Mouse (Mus musculus) heart, postnatal 4 days (tissue): ENCODE results near the gene Parp4. TPM values are rescaled to one million over a fixed set of nuclear protein-coding genes. Genes with fewer than 3 reads are reported as not detected.

ENCODE experiments used
- DNase-seq: peaks from one replicate; pipeline ENCODE4 v3.0.0; 2021
- total RNA-seq, 2 experiments: library from RNA; stranded (reverse); gene quantifications; 2 replicates each; pipeline ENCODE4 v1.2.3; 2021

The Parp4 gene
- total RNA-seq, 2 experiments from 2014 or later: 29.4 to 29.8 TPM

DNA sequence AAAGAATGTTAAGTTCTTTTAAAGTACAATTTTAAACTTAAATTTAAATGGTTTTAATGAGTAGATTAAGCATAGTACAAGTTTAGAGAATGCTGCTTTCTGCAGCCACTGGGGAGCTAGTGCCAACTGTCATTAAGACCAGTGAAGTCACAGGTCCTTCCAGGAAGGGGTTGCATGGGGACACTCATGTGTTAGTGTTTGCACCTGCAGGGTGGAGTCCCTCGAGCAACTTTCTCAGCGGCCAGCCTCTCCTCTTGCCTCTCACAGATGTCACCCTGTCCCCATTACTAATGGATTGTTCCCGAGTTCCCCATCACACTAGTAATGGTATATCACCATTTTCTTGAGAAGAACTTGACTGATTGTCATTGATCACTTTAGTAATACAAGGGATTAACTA lies 37.8 kb downstream of the Parp4 start:
- no peak for DNase-seq

- no peak for DNase-seq
These were observed 42.1 kb downstream of the Parp4 start for GRCm38 (mm10) chr14:56617470-56617869.

DNA sequence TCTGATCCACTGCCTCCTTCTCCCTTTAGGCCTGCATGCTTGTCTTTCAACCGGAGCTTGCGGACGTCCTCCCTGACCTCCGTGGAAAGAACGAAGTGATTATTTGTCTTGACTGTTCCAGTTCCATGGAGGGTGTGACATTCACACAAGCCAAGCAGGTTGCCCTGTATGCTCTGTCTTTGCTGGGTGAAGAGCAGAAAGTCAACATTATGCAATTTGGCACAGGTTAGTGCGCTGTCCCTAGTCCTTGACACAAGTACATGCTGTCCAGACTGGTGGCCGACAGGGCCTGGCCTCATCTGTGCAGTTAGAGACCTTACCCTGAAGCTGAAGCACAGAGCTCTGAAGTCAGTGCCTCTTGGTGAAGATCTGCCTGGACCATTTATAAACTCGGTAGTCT lies 45.0 kb downstream of the Parp4 start:
- no peak for DNase-seq

DNA sequence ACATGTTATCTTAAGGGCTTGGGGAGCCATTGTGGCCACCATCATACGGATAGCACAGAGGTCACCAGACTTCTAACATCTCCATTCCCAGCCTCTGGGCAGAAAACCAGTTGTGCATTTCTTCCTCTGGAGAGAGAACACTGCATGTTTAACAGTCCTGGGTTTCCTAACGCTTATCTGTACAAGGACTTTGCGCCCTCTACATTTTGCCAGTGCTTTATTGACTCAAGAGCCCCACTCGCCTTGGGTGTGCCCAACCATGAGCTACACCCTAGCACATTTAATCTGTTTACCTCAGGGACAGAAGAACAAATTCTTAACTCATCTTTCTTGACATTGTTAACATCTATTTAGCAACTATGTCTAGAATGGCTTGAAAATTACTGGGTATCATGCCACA lies 50.8 kb downstream of the Parp4 start:
- no peak for DNase-seq

GRCm38 (mm10) chr14:56628336-56628735 lies 52.9 kb downstream of the Parp4 start:
- no peak for DNase-seq

DNA sequence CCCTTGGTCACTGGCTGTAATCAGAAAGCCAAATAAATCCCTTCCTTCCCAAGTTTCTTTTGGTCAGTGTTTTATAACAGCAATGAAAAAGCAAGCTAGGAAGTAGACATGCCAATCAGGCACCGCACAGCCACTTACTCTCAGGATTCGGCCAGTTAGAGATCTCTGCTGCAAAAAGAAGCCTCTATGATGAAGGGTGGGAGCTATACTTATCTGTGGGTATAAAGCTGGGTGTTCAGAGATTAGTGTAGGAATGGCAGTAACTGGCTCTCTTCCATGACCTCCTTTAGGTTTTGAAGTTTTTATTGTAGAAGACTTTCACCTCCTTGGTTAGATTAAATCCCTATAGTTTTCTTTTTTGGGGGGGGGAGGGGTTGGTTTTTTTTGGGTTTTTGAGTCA lies 55.7 kb downstream of the Parp4 start:
- DNase-seq: no peak

DNA sequence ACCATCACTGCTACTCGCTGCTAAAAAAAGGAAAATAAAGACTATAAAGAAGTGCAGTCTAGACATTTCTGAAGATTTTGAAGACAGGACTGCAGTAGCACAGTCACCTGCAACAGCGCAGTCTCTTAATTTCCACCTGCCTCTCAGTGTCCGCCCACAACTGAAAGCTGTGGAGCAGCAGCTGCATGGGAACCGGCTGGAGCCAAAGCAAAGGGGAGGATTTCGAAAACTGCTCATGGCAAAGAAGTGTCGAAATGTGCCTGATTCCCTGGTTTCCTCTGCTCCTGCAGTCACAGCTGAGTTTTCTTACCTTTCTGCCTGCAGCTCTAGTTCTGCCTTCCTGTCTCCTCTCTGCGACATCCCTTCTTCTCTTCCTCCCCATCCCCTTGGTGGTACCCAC lies 71.8 kb downstream of the Parp4 start:
- DNase-seq: no peak

GRCm38 (mm10) chr14:56649448-56649847 lies 74.0 kb downstream of the Parp4 start:
- DNase-seq: no peak

DNA sequence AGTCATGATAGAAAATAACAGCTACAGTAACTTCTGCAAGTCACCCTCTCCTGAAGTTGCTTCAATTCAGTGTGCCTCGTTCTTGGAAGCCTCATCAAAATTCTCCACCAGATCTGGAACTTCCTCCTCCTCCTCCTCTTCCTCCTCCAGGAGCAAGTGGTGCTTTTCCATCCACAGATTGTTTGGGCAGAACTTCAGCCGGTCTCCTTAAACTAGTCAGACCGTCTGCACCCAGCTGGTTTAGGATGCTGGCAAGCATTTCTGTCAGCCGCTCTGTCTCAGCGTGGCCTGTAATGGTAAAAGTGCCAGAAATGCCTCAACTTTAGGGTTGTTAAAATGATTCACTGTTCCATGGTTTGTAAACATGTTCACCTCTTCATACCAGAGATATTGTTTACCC lies 90.2 kb downstream of the Parp4 start:
- peak; percentile 27 for DNase-seq

GRCm38 (mm10) chr14:56666909-56667308 lies 91.5 kb downstream of the Parp4 start:
- no peak for DNase-seq

GRCm38 (mm10) chr14:56667969-56668802 lies 92.8 kb downstream of the Parp4 start, which contains the start of gene Mphosph8:
Gene Mphosph8 (plus strand): TSS chr14:56668248.
- DNase-seq: peak; percentile 99

DNA sequence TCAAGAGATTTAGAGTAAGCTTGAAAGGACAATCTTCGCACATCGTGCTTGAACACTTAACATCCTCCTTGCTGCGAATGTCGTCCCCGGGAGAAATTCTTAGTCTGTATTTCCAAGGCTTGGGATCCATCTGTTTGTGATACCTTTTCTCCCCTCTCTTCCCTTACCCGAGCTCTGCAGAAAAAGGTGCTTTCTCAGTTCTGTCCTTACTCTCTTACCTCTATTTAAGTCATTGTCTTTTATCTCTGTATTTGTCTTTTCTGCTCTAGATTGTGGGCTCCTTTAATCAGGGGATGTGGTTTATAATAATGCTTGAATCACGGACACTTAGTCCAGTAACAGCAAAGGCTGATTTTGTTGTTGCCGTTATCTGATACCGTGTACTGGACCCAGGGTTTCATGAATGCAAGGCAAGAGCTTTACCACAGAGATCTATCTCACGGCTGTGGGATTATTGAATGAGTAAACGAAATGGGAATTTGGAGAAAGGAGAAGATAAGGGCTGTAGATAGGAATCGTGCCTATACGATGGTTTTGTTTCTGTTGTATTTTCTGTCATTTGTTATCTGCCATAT lies 93.7 kb downstream of the Parp4 start:
- no peak for DNase-seq

- DNase-seq: no peak
These were observed 110.0 kb downstream of the Parp4 start for GRCm38 (mm10) chr14:56685426-56685825.

DNA sequence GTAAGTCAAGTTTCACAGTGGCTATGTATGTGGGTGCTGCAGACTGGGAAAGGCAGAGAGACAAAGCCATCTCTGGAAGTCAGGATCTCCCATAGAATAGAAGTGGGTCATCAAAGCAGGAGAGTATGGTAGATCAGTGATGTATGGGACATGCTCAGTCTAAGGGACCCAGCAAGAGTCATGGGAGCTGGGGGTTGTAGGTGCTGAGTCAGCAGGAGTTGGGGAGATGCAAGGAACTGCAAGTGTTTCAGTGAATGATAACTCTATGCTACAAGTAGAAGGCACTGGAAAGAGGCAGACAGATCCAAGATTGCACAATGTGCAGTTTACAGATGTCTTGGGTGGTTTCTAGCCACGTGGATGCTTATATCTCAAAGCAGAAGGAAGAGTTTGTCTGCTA lies 113.7 kb downstream of the Parp4 start:
- DNase-seq: no peak

GRCm38 (mm10) chr14:56689766-56690165 lies 114.3 kb downstream of the Parp4 start:
- no peak for DNase-seq

- no peak for DNase-seq
These were observed 120.1 kb downstream of the Parp4 start for GRCm38 (mm10) chr14:56695495-56695894.

DNA sequence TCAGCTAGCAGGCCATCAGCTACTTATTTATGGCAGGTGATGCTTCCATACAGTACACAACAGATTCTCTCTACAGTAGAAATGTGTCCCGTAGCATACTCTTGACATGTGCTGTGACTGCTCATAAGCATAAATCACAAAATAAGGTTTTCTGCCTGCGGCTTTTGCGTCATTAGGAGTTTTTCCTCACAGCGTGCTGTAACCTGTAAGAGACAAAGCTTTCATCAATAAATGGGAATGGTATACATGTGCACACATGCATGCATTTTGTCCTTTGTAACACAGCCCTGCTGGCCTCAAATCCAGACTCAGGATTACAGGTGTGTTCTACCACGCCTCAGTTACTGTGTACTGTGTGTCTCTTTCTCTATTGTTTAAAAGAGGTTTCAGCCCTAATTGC lies 122.4 kb downstream of the Parp4 start:
- DNase-seq: no peak

- no peak for DNase-seq
These were observed 127.2 kb downstream of the Parp4 start for GRCm38 (mm10) chr14:56702644-56703043.

GRCm38 (mm10) chr14:56705687-56706086 lies 130.3 kb downstream of the Parp4 start:
- no peak for DNase-seq

Other genes starting within 250 kb of the Parp4 start
- gene Atp12a, start 210.6 kb upstream of the Parp4 start, total RNA-seq: not detected
- 1 to 10 TPM; 1.6 TPM for gene Rnf17, start 173.0 kb upstream of the Parp4 start, total RNA-seq
- 1 to 10 TPM; 5.7 to 6.8 TPM for gene Cenpj, start 194 bp upstream of the Parp4 start, total RNA-seq
- gene Mphosph8, start 92.6 kb downstream of the Parp4 start, total RNA-seq: 10 to 100 TPM; 24.2 to 31.3 TPM
- 10 to 100 TPM; 34.3 to 41.7 TPM for gene Pspc1, start 202.7 kb downstream of the Parp4 start, total RNA-seq
- 10 to 100 TPM; 22.5 to 24.7 TPM for gene Zmym5, start 236.1 kb downstream of the Parp4 start, total RNA-seq